Mouse (Mus musculus) E14TG2a.4 (cell line): ENCODE data around the gene Slc6a12.

ENCODE experiments used
- CTCF ChIP-seq: conservative IDR thresholded peaks from 2 replicates; pipeline ENCODE4 v1.5.1; 2014; ENCODE audit warnings: low read length
- POU5F1 ChIP-seq: IDR thresholded peaks from 2 replicates; pipeline ENCODE4 v1.6.1; 2014; ENCODE audit warnings: low read length, borderline replicate concordance

DNA sequence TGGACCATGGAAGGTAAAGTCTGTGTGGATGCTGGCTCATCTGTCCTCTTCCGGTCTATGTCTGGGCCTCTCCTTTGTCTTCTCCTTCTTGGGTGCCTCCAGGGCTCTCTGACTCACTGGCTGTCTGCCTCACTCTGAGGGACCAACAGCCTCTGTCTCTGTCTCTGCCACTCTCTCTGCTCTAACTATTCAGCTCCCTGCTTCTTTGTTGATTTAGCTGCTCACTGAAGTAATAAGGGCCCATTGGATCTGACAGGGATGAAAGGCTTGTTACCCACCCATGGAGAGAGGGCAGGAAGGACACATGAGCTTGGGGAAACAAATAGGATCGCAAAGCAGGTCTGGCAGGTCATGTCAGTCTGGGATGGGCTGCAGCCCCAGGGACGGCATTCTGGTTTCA is 24.2 kb downstream of the Slc6a12 start:
- TF ChIP-seq CTCF (no peak; the same call in 1 of the 2 replicates), POU5F1 (no peak)
